Mouse (Mus musculus): ENCODE results near the gene Zswim1. TPM values are rescaled to one million over a fixed set of nuclear protein-coding genes. Genes with fewer than 3 reads are reported as not detected.

The Zswim1 gene
- total RNA-seq, 1 experiment, result 21.5 TPM

GRCm38 (mm10) chr2:164776801-164777200 is 45.7 kb upstream of the Zswim1 start:
- no peak for DNase-seq (ENCODE audit: low read depth, low spot score)
- H3K36me3 ChIP-seq (ENCODE audit: control insufficient read depth, insufficient read depth, low read length, poor library complexity, severe bottlenecking), result peaks cover 12% of the 10 kb centered on the region
- TF ChIP-seq ZNF384 (IDR thresholded peaks at IDR 0.05; ENCODE audit: low read depth, low read length) (no peak), CHD2 (IDR thresholded peaks at IDR 0.05; ENCODE audit: low read depth, low read length) (no peak)
- peaks cover 0 to 13% of the 10 kb centered on the region in 2 experiments; a peak in 2 of 4 replicates for H3K4me1 ChIP-seq (ENCODE audit: control insufficient read depth in 2 of 2, insufficient read depth in 2 of 2, low read length in 2 of 2, poor library complexity in 1 of 2)
- H3K9me3 ChIP-seq (ENCODE audit: control insufficient read depth, insufficient read depth, low read depth, low read length), result no peaks in the 10 kb centered on the region
- no peak overlapping the region for H3K27ac ChIP-seq (ENCODE audit: insufficient read depth, low read depth, low read length, poor library complexity, severe bottlenecking)
- H3K4me3 ChIP-seq (ENCODE audit: insufficient read depth in 1 of 2, low read depth in 1 of 2, low read length in 2 of 2, poor library complexity in 1 of 2, severe bottlenecking in 1 of 2), result peak overlapping the region; percentile 11 to 40; a peak in 2 of 4 replicates
- H3K9ac ChIP-seq (ENCODE audit: insufficient read depth, low read depth, low read length, poor library complexity, severe bottlenecking), result no peak overlapping the region
- in situ Hi-C loops (cut with MboI; ENCODE audit: low sequenced_read_pairs in 2 of 2, unreplicated experiment in 2 of 2), result no loop called here

- no peaks in the 10 kb centered on the region for H3K9me3 ChIP-seq (ENCODE audit: control insufficient read depth, insufficient read depth, low read depth, low read length)
- DNase-seq (ENCODE audit: low read depth, low spot score), result no peak
- in situ Hi-C loops (cut with MboI; ENCODE audit: low sequenced_read_pairs in 2 of 2, unreplicated experiment in 2 of 2), result no loop called here
- H3K27ac ChIP-seq (ENCODE audit: insufficient read depth, low read depth, low read length, poor library complexity, severe bottlenecking), result no peak overlapping the region
- peaks cover 6% of the 10 kb centered on the region for H3K36me3 ChIP-seq (ENCODE audit: control insufficient read depth, insufficient read depth, low read length, poor library complexity, severe bottlenecking)
- H3K4me1 ChIP-seq (ENCODE audit: control insufficient read depth in 2 of 2, insufficient read depth in 2 of 2, low read length in 2 of 2, poor library complexity in 1 of 2), result peaks cover 0 to 10% of the 10 kb centered on the region in 2 experiments; a peak in 2 of 4 replicates
- H3K4me3 ChIP-seq (ENCODE audit: insufficient read depth in 1 of 2, low read depth in 1 of 2, low read length in 2 of 2, poor library complexity in 1 of 2, severe bottlenecking in 1 of 2), result peak overlapping the region in 1 of 2 experiments; percentile 40; a peak in 1 of 4 replicates
- no peak overlapping the region for H3K9ac ChIP-seq (ENCODE audit: insufficient read depth, low read depth, low read length, poor library complexity, severe bottlenecking)
- no peak for TF ChIP-seq ZNF384 (IDR thresholded peaks at IDR 0.05; ENCODE audit: low read depth, low read length)
Observed at GRCm38 (mm10) chr2:164777246-164778014, 45.1 kb upstream of the Zswim1 start.

GRCm38 (mm10) chr2:164778015-164778287 is 44.5 kb upstream of the Zswim1 start:
- TF ChIP-seq MAFK (IDR thresholded peaks at IDR 0.05; ENCODE audit: insufficient read depth, low read depth, low read length) (no peak), ZNF384 (IDR thresholded peaks at IDR 0.05; ENCODE audit: low read depth, low read length) (no peak), CHD2 (IDR thresholded peaks at IDR 0.05; ENCODE audit: low read depth, low read length) (no peak)
- Histone ChIP-seq H3K9ac (ENCODE audit: insufficient read depth, low read depth, low read length, poor library complexity, severe bottlenecking) (no peak overlapping the region), H3K27ac (ENCODE audit: insufficient read depth, low read depth, low read length, poor library complexity, severe bottlenecking) (no peak overlapping the region), H3K36me3 (ENCODE audit: control insufficient read depth, insufficient read depth, low read length, poor library complexity, severe bottlenecking) (peaks cover 3% of the 10 kb centered on the region), H3K4me1 (ENCODE audit: control insufficient read depth in 2 of 2, insufficient read depth in 2 of 2, low read length in 2 of 2, poor library complexity in 1 of 2) (peaks cover 0 to 10% of the 10 kb centered on the region in 2 experiments; a peak in 2 of 4 replicates), H3K9me3 (ENCODE audit: control insufficient read depth, insufficient read depth, low read depth, low read length) (no peaks in the 10 kb centered on the region), H3K4me3 (ENCODE audit: insufficient read depth in 1 of 2, low read depth in 1 of 2, low read length in 2 of 2, poor library complexity in 1 of 2, severe bottlenecking in 1 of 2) (no peak overlapping the region)
- in situ Hi-C loops (cut with MboI; ENCODE audit: low sequenced_read_pairs in 2 of 2, unreplicated experiment in 2 of 2), result no loop called here
- no peak for DNase-seq (ENCODE audit: low read depth, low spot score)

GRCm38 (mm10) chr2:164778809-164779208 is 43.7 kb upstream of the Zswim1 start:
- no peak overlapping the region for H3K27ac ChIP-seq (ENCODE audit: insufficient read depth, low read depth, low read length, poor library complexity, severe bottlenecking)
- H3K9ac ChIP-seq (ENCODE audit: insufficient read depth, low read depth, low read length, poor library complexity, severe bottlenecking), result no peak overlapping the region
- DNase-seq (ENCODE audit: low read depth, low spot score), result no peak
- peaks cover 0 to 10% of the 10 kb centered on the region in 2 experiments; a peak in 2 of 4 replicates for H3K4me1 ChIP-seq (ENCODE audit: control insufficient read depth in 2 of 2, insufficient read depth in 2 of 2, low read length in 2 of 2, poor library complexity in 1 of 2)
- in situ Hi-C loops (cut with MboI; ENCODE audit: low sequenced_read_pairs in 2 of 2, unreplicated experiment in 2 of 2), result no loop called here
- H3K4me3 ChIP-seq (ENCODE audit: insufficient read depth in 1 of 2, low read depth in 1 of 2, low read length in 2 of 2, poor library complexity in 1 of 2, severe bottlenecking in 1 of 2), result no peak overlapping the region
- no peaks in the 10 kb centered on the region for H3K9me3 ChIP-seq (ENCODE audit: control insufficient read depth, insufficient read depth, low read depth, low read length)
- H3K36me3 ChIP-seq (ENCODE audit: control insufficient read depth, insufficient read depth, low read length, poor library complexity, severe bottlenecking), result no peaks in the 10 kb centered on the region
- TF ChIP-seq HCFC1 (IDR thresholded peaks at IDR 0.05; ENCODE audit: borderline replicate concordance, insufficient read depth, low read length), result no peak
- TF ChIP-seq ZNF384 (IDR thresholded peaks at IDR 0.05; ENCODE audit: low read depth, low read length), result no peak
- TF ChIP-seq ZC3H11A (IDR thresholded peaks at IDR 0.05; ENCODE audit: borderline replicate concordance, low read depth, low read length), result no peak
- TF ChIP-seq MAFK (IDR thresholded peaks at IDR 0.05; ENCODE audit: insufficient read depth, low read depth, low read length), result no peak
- TF ChIP-seq CHD2 (IDR thresholded peaks at IDR 0.05; ENCODE audit: low read depth, low read length), result no peak

GRCm38 (mm10) chr2:164779481-164780086 is 42.9 kb upstream of the Zswim1 start, which contains the start of gene Tnnc2:
Gene Tnnc2 (minus strand): TSS chr2:164779967.
- H3K9me3 ChIP-seq (ENCODE audit: control insufficient read depth, insufficient read depth, low read depth, low read length), result no peaks in the 10 kb centered on the region
- H3K9ac ChIP-seq (ENCODE audit: insufficient read depth, low read depth, low read length, poor library complexity, severe bottlenecking), result no peak within 1 kb of the TSS
- in situ Hi-C loops (cut with MboI; ENCODE audit: low sequenced_read_pairs in 2 of 2, unreplicated experiment in 2 of 2), result no loop called here
- H3K4me1 ChIP-seq (ENCODE audit: control insufficient read depth in 2 of 2, insufficient read depth in 2 of 2, low read length in 2 of 2, poor library complexity in 1 of 2), result peaks cover 0 to 10% of the 10 kb centered on the region in 2 experiments; a peak in 1 of 4 replicates
- DNase-seq (ENCODE audit: low read depth, low spot score), result no peak
- no peaks in the 10 kb centered on the region for H3K36me3 ChIP-seq (ENCODE audit: control insufficient read depth, insufficient read depth, low read length, poor library complexity, severe bottlenecking)
- no peak within 1 kb of the TSS for H3K4me3 ChIP-seq (ENCODE audit: insufficient read depth in 1 of 2, low read depth in 1 of 2, low read length in 2 of 2, poor library complexity in 1 of 2, severe bottlenecking in 1 of 2)
- no peak within 1 kb of the TSS for H3K27ac ChIP-seq (ENCODE audit: insufficient read depth, low read depth, low read length, poor library complexity, severe bottlenecking)
- TF ChIP-seq MAFK (IDR thresholded peaks at IDR 0.05; ENCODE audit: insufficient read depth, low read depth, low read length) (no peak), HCFC1 (IDR thresholded peaks at IDR 0.05; ENCODE audit: borderline replicate concordance, insufficient read depth, low read length) (no peak), CHD2 (IDR thresholded peaks at IDR 0.05; ENCODE audit: low read depth, low read length) (no peak), ZNF384 (IDR thresholded peaks at IDR 0.05; ENCODE audit: low read depth, low read length) (no peak), ZC3H11A (IDR thresholded peaks at IDR 0.05; ENCODE audit: borderline replicate concordance, low read depth, low read length) (no peak)

Measured in ES-E14 (cell line).